Mouse (Mus musculus): Measurements from ENCODE around the gene Mylk2. TPM values are rescaled to one million over a fixed set of nuclear protein-coding genes. Genes with fewer than 3 reads are reported as not detected.

Mylk2 gene
- polyA plus RNA-seq, 1 experiment from 2014 or later: not detected

DNA sequence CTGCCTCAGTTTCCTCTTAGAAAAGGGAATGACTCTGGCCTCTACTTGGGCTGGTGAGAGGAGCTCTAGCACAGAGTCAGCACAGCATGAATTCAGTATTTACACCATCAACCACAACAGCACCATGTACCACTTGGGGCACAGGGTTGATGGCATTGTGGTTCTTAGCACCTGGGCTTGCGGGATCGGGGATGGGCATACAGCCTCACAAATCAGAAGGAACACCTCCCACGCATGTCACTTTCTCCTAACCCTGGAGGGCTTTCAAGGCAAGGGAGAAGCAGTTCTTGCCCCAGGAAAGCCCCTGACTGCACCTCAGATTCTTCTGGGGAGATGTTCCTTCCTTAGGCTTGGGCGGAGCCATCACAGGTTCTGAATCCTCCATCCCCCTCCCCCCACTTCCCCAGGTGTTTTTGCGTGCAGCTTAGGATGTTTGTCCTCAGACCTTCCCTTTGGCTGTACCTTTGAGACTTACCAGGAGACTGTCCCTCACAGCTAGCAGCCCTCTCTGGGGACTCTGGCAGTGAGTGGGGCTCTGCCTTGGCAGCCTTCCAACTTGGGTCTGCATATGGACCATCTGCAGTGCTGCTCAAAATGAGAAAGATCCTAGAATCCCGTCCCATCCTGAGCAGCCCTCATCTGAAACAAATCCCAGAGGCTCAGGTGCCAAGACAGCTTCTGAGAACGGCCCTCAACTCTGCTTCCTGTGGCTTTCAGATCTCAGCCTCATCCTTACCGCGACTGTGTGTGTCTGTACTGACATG, 4.7 kb upstream of the Mylk2 start:
- Histone ChIP-seq H3K27ac (ENCODE audit: low read depth, low read length) (no peak overlapping the region), H3K9me3 (replicated peaks; ENCODE audit: control insufficient read depth, low read length) (no peaks in the 10 kb centered on the region), H3K4me3 (ENCODE audit: low read depth, low read length) (no peak overlapping the region), H3K4me2 (ENCODE audit: low read length) (no peak overlapping the region), H3K9ac (ENCODE audit: low read length) (0 out of 2 replicates have a peak overlapping the region, but pooled peaks have one; percentile 9), H3K4me1 (ENCODE audit: control insufficient read depth, insufficient read depth, low read length) (peaks cover 7% of the 10 kb centered on the region; the same call in 1 of the 2 replicates), H3K36me3 (ENCODE audit: control insufficient read depth, insufficient read depth, low read length) (no peaks in the 10 kb centered on the region), H3K27me3 (replicated peaks; ENCODE audit: control insufficient read depth, insufficient read depth, low read length) (no peaks in the 10 kb centered on the region)
- ATAC-seq (no peak), DNase-seq (ENCODE audit: low spot score) (peak; percentile 43)
- WGBS: 70% methylated on average over 9 of the region's 9 CpGs

DNA sequence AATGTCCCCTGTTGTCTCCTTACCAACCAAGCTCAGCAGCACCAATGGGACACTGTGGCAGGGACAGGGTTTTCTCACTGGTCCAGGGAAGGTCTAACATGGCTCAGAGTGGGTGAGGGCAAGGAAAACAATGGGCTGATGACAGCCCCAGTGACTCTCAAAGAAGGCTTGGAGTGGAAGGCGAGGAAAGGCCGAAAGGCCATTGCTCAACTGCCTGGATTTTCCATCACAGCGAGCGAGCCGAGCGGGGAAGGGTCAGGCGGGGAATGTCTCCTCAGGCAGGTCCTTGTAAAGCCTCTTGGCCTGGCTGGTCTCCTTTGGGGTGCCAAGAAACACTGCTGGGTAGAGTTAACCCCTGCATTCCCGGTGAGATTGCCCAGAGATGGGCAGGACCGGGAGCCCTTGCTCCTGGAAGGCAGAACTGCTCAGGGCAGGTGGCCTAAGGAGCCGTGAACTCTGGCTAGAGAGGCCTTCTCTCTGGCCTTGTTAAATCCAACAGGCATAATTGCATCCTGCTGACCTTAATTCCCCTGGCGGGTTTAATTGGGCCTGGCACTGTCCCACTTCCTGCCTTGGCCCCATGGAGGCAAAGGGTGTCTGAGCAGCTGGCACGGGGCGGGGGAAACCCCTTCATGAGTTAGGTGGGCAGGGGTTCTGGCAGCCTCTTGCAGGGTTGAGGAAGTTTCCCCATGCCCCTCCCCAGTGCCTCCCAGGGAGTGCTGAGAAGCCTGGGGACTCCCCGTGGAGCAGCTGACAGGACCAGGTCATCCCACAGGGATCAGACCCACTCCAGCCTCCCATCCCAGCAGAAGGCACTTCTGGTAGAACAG, 3.8 kb upstream of the Mylk2 start:
- ATAC-seq (no peak), DNase-seq (ENCODE audit: low spot score) (no peak)
- 49% methylated on average over 14 of the region's 14 CpGs for WGBS
- peaks cover 7% of the 10 kb centered on the region; the same call in 1 of the 2 replicates for H3K4me1 ChIP-seq (ENCODE audit: control insufficient read depth, insufficient read depth, low read length)
- H3K27me3 ChIP-seq (replicated peaks; ENCODE audit: control insufficient read depth, insufficient read depth, low read length): peaks cover 7% of the 10 kb centered on the region
- H3K4me2 ChIP-seq (ENCODE audit: low read length): no peak overlapping the region
- H3K27ac ChIP-seq (ENCODE audit: low read depth, low read length): no peak overlapping the region
- H3K9me3 ChIP-seq (replicated peaks; ENCODE audit: control insufficient read depth, low read length): no peaks in the 10 kb centered on the region
- no peaks in the 10 kb centered on the region for H3K36me3 ChIP-seq (ENCODE audit: control insufficient read depth, insufficient read depth, low read length)
- no peak overlapping the region for H3K4me3 ChIP-seq (ENCODE audit: low read depth, low read length)
- H3K9ac ChIP-seq (ENCODE audit: low read length): 0 out of 2 replicates have a peak overlapping the region, but pooled peaks have one; percentile 9

DNA sequence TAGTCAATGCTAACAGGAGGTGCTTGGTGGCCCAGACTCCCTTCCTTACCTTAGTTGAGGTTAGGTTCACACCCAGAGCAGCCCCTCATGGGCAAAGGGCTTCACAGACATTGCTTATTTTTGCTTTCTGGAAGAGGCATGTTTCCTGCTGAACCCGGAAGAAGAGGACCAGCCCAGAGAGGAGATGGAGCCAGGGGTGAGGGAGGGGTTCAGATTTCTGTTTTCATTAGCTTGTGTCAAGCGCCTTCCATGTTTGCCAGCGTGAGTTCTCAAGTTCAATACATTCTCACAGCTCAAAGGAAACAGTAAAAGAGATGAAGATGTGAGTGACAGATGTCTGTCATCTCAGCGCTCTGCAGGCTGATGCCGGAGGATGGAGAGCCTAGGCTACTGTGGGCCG, 1.3 kb upstream of the Mylk2 start:
- WGBS: 82% methylated on average over 6 of the region's 6 CpGs
- H3K27ac ChIP-seq (ENCODE audit: low read depth, low read length): no peak overlapping the region
- DNase-seq (ENCODE audit: low spot score): no peak
- peaks cover 22% of the 10 kb centered on the region for H3K27me3 ChIP-seq (replicated peaks; ENCODE audit: control insufficient read depth, insufficient read depth, low read length)
- H3K36me3 ChIP-seq (ENCODE audit: control insufficient read depth, insufficient read depth, low read length): no peaks in the 10 kb centered on the region
- no peak overlapping the region for H3K4me3 ChIP-seq (ENCODE audit: low read depth, low read length)
- no peak overlapping the region for H3K9ac ChIP-seq (ENCODE audit: low read length)
- no peaks in the 10 kb centered on the region for H3K9me3 ChIP-seq (replicated peaks; ENCODE audit: control insufficient read depth, low read length)
- no peak for ATAC-seq
- peaks cover 7% of the 10 kb centered on the region; the same call in 1 of the 2 replicates for H3K4me1 ChIP-seq (ENCODE audit: control insufficient read depth, insufficient read depth, low read length)
- no peak overlapping the region for H3K4me2 ChIP-seq (ENCODE audit: low read length)

DNA sequence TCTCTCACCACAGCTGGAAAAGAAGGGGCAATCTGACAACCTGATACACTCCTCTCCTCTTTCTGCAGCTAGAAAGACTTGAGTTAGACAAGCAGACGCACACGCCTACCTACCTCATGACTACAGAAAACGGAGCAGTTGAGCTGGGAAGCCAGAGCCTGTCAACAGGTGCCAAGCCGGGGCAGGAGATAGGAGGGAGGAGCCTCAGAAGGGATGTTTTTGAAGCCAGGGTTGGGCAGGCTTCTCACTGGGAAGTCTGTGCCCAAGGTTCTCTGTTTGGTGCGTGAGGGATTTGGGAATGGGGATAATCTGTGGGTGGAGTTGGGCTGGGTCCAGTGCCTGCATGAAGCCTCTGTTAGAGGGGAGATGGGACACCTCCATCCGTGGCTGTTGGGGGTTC, 280 bp downstream of the Mylk2 start:
- Histone ChIP-seq H3K27ac (ENCODE audit: low read depth, low read length) (no peak overlapping the region), H3K9ac (ENCODE audit: low read length) (no peak overlapping the region), H3K4me3 (ENCODE audit: low read depth, low read length) (no peak overlapping the region), H3K36me3 (ENCODE audit: control insufficient read depth, insufficient read depth, low read length) (no peaks in the 10 kb centered on the region), H3K9me3 (replicated peaks; ENCODE audit: control insufficient read depth, low read length) (no peaks in the 10 kb centered on the region), H3K4me2 (ENCODE audit: low read length) (no peak overlapping the region), H3K27me3 (replicated peaks; ENCODE audit: control insufficient read depth, insufficient read depth, low read length) (peaks cover 22% of the 10 kb centered on the region), H3K4me1 (ENCODE audit: control insufficient read depth, insufficient read depth, low read length) (peaks cover 7% of the 10 kb centered on the region; the same call in 1 of the 2 replicates)
- 30% methylated on average over 6 of the region's 6 CpGs for WGBS
- ATAC-seq (no peak), DNase-seq (ENCODE audit: low spot score) (no peak)

DNA sequence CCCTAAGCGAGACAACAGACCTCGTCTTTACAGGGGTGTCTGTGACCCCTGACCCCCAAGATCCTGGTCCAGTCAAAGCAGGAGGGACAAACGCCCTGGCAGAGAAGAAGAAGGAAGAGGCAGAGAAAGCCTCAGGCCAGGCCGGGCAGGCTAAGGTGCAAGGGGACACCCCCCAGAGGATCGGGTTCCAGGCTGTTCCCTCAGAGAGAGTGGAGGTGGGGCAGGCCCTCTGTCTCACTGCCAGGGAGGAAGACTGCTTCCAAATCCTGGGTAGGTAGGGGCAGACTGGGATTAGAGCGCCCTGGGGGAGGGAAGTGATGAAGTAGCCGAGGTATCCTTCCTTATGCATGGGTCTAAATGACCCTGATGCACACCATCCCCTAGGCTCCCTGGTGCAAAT, 2.3 kb downstream of the Mylk2 start:
- no peak for ATAC-seq
- Histone ChIP-seq H3K27me3 (replicated peaks; ENCODE audit: control insufficient read depth, insufficient read depth, low read length) (peaks cover 22% of the 10 kb centered on the region), H3K36me3 (ENCODE audit: control insufficient read depth, insufficient read depth, low read length) (no peaks in the 10 kb centered on the region), H3K4me3 (ENCODE audit: low read depth, low read length) (no peak overlapping the region), H3K27ac (ENCODE audit: low read depth, low read length) (no peak overlapping the region), H3K9me3 (replicated peaks; ENCODE audit: control insufficient read depth, low read length) (no peaks in the 10 kb centered on the region), H3K9ac (ENCODE audit: low read length) (no peak overlapping the region), H3K4me2 (ENCODE audit: low read length) (no peak overlapping the region), H3K4me1 (ENCODE audit: control insufficient read depth, insufficient read depth, low read length) (no peaks in the 10 kb centered on the region)
- WGBS: 46% methylated on average over 7 of the region's 7 CpGs
- no peak for DNase-seq (ENCODE audit: low spot score)

DNA sequence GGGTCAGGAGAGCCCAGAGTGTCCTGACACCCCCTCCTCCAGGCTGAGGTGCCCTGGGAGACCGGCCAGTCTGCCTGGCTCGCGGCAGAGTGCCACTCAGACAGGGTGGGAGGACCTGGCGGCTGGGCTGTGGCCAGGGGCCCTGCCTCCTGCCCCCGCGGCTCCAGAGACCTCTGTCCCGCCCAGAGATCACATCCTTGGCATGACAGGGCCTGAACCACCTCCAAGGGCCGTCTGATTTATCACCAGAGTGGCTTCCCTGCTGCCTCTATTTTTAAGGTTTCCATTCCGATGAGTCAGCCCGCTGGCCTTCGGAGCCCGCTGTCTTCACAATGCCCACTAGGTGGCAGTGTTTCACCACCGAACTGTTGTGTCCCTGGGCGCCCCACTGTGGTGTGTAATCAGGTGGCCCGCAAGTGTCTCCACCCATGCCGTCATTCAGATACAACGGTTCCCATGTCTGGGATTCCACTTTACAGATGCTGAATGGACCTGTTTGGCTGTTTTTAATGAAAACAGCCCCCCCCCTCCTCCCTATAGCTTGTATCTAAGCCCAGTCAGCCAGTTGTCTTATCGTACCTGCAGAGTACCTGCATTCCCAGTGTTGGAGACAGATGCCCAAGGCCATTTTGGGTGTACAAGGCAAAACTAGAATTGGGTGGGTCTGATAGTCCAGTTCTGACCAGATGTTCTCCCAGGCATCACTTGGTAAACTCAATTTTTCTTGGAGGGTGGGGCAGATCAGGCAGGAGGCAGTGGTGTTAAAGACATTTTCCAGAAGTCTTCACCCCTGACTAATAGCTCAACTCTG, 3.4 kb downstream of the Mylk2 start:
- no peak overlapping the region for H3K27ac ChIP-seq (ENCODE audit: low read depth, low read length)
- ATAC-seq: peak; percentile 85
- peak; percentile 93 for DNase-seq (ENCODE audit: low spot score)
- H3K4me3 ChIP-seq (ENCODE audit: low read depth, low read length): no peak overlapping the region
- H3K27me3 ChIP-seq (replicated peaks; ENCODE audit: control insufficient read depth, insufficient read depth, low read length): peaks cover 22% of the 10 kb centered on the region
- H3K9me3 ChIP-seq (replicated peaks; ENCODE audit: control insufficient read depth, low read length): no peaks in the 10 kb centered on the region
- peak overlapping the region; percentile 35; the same call in 1 of the 2 replicates for H3K4me2 ChIP-seq (ENCODE audit: low read length)
- H3K9ac ChIP-seq (ENCODE audit: low read length): peak overlapping the region; percentile 35; the same call in 1 of the 2 replicates
- no peaks in the 10 kb centered on the region for H3K36me3 ChIP-seq (ENCODE audit: control insufficient read depth, insufficient read depth, low read length)
- H3K4me1 ChIP-seq (ENCODE audit: control insufficient read depth, insufficient read depth, low read length): no peaks in the 10 kb centered on the region
- 4% methylated on average over 18 of the region's 18 CpGs for WGBS

DNA sequence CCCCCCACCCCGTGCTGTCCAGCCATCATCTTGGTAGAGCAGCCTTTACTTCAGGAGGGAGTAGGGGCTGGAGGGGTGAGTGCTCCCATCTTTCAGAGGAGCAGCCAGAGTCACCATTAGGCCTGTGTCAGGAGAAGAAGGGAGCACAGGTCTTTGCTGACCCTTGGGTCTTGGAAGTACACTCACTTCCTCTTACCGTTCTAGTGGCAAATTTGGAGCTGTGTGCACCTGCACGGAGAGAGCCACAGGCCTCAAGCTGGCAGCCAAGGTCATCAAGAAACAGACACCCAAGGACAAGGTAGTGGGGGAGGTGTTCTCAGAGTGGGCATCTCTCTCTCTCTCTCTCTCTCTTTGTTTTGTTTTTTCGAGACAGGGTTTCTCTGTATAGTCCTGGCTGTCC, 4.3 kb downstream of the Mylk2 start:
- Histone ChIP-seq H3K27ac (ENCODE audit: low read depth, low read length) (no peak overlapping the region), H3K9me3 (replicated peaks; ENCODE audit: control insufficient read depth, low read length) (no peaks in the 10 kb centered on the region), H3K27me3 (replicated peaks; ENCODE audit: control insufficient read depth, insufficient read depth, low read length) (peaks cover 22% of the 10 kb centered on the region), H3K36me3 (ENCODE audit: control insufficient read depth, insufficient read depth, low read length) (no peaks in the 10 kb centered on the region), H3K9ac (ENCODE audit: low read length) (no peak overlapping the region), H3K4me2 (ENCODE audit: low read length) (no peak overlapping the region), H3K4me3 (ENCODE audit: low read depth, low read length) (no peak overlapping the region), H3K4me1 (ENCODE audit: control insufficient read depth, insufficient read depth, low read length) (no peaks in the 10 kb centered on the region)
- DNase-seq (ENCODE audit: low spot score) (no peak), ATAC-seq (no peak)
- WGBS: 74% methylated on average over 4 of the region's 4 CpGs

DNA sequence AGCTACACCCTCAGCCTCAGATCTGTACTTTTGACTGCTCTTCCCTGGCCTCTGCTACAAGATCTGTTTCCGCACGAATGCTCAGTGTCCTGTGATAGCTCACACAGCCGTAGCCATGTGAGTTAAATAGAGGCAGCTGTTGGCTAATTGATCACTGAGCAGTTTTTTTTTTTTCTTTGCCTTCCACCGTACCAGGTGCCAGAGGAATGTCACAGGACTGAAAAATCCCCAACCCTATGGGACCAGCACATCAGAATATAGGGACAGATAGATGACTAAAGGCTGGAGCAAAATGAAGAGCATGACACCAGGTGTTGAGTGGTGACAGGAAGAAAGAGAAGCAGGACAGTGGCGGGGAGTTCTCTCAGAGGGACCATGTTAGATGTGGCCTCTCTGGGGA, 5.0 kb downstream of the Mylk2 start:
- Histone ChIP-seq H3K4me1 (ENCODE audit: control insufficient read depth, insufficient read depth, low read length) (no peaks in the 10 kb centered on the region), H3K4me2 (ENCODE audit: low read length) (no peak overlapping the region), H3K4me3 (ENCODE audit: low read depth, low read length) (no peak overlapping the region), H3K27me3 (replicated peaks; ENCODE audit: control insufficient read depth, insufficient read depth, low read length) (peaks cover 22% of the 10 kb centered on the region), H3K9ac (ENCODE audit: low read length) (no peak overlapping the region), H3K9me3 (replicated peaks; ENCODE audit: control insufficient read depth, low read length) (no peaks in the 10 kb centered on the region), H3K36me3 (ENCODE audit: control insufficient read depth, insufficient read depth, low read length) (no peaks in the 10 kb centered on the region), H3K27ac (ENCODE audit: low read depth, low read length) (no peak overlapping the region)
- ATAC-seq (no peak), DNase-seq (ENCODE audit: low spot score) (no peak)
- WGBS: 56% methylated on average over 5 of the region's 5 CpGs
